Mouse (Mus musculus) G1E (cell line): ENCODE results near the gene Hist1h3g.

Source experiments
- CTCF ChIP-seq: IDR thresholded peaks from 2 replicates; pipeline ENCODE4 v1.5.1; 2012; ENCODE audit warnings: low read depth, low read length, inconsistent platforms, mixed read lengths
- GATA1 ChIP-seq: IDR thresholded peaks from 2 replicates; pipeline ENCODE4 v1.6.1; 2012; ENCODE audit warnings: borderline replicate concordance, low read length, inconsistent platforms, mixed read lengths

- TF ChIP-seq CTCF (no peak), GATA1 (no peak)
Measured at GRCm38 (mm10) chr13:23556906-23557305, 21.7 kb downstream of the Hist1h3g start.
